Mouse (Mus musculus) cerebellum, postnatal 4 days (tissue): ENCODE measurements around the gene Slc15a3.
A peak's percentile ranks its signal among the peaks of the same experiment; 100 is the strongest.

Experiments
- DNase-seq, 2 experiments: peaks; one replicate each; pipeline ENCODE4 v3.0.0; 2022; ENCODE audit warnings: low spot score in 2 of 2, mixed read lengths in 1 of 2

Gene Slc15a3

DNA sequence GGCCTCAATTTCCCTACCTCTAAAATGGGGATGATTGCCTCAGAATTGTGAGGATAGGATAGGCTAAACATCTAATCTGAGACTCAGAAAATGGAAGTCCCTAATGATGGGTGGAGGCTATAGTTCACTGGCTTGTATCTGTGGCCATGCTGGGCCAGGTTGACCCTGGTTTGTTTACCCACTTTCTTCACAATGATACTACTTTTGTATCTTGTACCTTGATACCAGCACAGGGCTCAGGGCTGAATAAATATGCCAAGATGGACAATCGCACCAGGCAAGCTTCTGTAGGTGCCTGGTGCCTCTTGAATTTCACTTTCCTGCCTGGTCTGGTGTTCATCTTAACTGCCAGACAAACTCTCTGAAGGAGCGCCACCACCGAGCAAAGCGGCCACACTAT lies 17.0 kb upstream of the Slc15a3 start:
- DNase-seq, result no peak

DNA sequence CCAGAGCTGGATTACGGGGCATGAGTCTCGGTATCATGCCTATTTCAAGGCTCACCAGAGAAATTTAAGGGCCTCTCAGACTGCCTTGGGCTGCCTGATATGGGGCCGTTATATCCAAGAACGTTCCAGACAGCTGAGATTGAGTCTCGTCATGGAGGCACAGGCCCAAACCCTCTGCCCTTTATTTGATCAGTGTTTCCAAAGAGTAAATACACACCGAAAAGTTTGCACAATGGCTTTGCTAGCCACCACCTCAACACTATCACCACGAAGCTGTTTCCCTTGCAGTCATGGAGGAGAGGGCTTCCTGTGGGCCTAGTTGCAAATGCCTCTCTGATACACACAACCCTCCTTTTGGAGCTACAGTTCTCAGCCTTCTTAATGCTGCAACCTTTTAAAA lies 15.5 kb upstream of the Slc15a3 start:
- no peak for DNase-seq

DNA sequence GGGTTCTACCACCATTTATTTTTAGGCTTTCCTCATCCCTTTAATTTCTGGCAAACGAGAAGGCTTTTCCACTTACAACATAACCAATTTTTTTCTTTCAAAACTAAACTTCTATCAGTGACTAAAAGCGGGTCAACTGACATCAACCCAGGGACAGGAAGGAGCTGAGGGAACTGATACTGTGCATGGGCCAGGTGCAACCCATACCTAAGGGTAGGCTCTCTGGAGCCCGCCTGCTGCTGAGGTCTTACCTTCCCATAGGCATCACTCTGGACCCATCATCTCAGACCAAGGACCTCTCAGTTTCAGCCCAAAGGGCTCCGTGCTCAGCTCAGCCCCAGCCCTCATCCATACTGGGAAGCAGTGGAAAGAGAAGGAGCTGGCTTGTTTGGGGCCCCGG lies 11.2 kb upstream of the Slc15a3 start:
- no peak for DNase-seq

DNA sequence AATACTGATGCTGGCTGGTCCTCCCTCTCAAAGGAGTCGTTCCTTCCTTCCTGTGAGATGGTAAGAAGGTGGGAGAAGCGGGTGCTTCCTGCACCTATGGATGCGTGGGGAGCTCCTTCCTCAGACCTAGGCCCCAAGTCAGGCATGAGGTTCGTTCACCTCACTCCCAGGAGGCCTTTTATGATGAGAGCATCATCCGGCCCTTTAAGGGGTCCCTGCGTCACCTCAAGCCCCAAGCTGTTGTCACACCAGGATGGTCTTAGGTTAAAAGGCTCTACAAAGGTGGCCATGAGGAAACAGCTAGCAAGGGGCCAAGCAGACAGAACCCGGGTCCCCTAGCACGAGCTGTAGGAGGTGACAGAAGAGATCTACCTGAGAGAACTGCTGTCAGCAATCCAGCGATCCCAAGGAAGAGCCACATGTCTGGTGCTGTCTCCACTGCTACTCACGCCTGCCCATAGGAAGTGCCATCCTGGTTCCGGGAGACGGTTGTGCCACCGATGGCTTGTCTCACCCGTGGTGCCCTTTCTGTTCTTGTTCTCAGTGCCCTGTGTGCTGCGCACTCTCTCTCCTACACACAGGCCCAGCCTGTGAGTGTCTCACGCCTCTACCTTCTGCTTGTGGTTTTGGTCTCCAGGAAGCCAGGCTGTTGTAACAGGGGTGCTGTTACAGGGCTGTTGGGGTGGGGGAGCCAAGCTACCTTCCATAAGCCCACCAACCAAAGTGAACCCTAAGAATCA lies 9.9 kb upstream of the Slc15a3 start, which contains the start of gene Cd6:
Gene Cd6 (minus strand): TSS at position 623 of the 740 bp plus-strand sequence.
- no peak for DNase-seq

DNA sequence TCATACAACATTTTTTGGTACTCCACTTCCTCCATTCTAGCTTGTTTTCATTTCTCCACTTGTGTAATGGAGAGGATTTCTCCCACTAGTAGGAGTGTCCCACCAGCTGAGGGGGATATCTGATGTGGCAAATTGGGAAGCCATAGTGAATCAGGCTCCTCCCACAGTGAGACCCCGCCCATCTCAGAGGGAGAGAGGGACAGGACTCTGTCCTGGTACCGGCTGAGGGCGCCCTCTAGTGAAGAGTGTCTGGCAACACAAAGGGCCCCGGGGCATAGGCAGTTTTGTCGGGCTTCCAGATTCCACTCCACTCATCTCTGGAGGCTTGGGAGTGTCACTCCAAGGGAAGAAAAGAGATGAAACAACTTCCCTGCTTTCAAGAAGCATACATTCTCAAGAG lies 8.1 kb upstream of the Slc15a3 start:
- DNase-seq, result peak; percentile 50 to 77

DNA sequence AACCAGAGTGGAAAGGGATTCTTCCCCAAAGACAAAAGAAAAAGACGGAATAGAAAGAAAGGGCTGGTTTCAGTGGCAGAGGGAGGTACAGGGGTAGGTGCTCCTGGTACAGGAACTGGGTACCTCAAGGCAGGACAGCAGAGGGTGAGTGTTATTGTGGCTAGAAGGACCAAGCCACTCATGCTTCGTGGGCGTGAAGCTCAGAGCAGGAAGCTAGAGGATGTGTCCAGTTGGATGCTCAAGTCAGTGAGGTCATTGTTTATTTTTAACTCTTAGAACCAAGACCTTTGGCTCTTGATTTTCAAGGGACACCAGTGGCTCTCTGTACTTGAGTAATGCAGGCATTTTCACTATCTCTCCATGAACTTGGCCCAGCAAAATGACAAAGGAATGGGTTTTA lies 7.5 kb upstream of the Slc15a3 start:
- DNase-seq, result no peak

DNA sequence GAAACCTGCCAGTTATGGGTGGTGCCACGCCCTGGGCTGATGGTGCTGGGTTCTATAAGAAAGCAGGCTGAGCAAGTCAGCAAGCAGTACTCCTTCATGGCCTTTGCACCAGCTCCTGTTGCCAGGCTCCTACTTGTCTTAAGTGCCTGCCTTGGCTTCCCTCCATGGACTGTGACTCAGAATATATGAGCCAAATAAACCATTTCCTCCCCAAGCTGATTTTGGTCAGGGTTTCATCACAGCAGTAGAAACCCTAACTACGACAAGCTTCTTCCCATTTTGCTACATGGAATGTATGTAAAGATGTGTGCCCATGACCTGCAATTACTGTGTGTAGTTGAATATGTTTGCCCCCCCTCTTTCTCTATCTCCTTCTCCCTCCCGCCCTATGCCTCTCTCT lies 5.9 kb upstream of the Slc15a3 start:
- DNase-seq, result no peak

DNA sequence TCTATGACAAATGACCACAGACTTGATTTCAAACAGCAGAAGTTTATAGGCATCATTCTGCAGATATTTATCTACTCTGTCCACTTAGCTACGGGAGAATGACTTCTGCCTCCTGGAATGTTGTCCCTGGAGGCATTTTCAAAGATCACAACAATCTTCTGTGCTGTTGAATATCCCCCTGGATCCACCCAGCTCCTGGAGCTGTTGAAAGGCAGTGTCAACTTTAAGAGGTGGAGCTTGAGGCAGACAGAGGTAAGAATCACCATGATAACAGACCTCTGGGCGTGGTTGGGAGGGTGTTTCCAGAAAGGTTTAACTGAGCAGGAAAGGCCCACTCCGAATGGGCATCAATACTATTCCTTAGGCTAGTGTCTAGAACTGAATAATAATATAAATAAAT lies 3.9 kb upstream of the Slc15a3 start:
- DNase-seq, result no peak

DNA sequence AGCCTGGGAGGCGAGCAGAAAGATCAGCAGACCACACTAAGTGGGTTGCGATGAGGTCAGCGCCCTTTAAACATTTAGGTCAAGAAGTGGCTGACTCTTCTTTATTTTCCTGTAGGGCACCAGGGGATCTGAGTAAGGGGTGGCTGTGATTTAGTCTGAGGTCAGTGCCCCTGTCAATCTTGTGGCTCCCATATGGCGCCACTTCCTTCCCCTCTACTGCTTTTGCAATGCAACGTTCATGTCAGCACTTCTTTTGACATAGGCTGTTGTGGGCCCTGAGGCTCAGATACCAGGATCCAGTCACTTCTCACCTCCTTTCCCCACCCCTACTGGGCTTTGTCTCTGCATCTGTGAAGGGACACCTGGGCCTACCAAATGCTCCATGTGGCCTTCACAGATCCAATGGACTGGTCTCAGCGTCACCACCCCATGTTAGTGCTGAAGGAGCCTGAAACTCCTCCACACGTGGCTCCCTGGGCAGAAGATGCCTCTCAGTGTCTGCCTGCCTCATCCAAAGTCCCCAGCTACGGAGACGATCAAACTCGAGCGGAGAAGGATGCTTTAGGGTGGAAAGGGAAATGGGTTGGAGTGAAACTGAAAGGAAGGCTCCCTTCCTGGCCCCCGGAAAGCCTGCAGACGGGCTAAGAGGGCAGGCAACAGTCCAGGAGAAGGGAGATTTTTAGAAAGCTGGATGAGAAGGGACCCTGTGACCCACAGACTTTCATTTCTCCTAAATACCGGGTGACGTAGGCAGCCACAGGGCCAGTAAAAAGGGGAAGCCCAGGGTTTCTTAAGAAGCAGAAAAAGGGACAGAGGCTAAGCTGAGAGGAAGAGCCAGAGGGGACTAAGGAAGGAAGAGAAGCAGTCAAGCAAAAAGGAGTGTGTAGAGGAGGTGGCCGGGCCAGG lies 2.4 kb downstream of the Slc15a3 start:
- DNase-seq, result no peak

DNA sequence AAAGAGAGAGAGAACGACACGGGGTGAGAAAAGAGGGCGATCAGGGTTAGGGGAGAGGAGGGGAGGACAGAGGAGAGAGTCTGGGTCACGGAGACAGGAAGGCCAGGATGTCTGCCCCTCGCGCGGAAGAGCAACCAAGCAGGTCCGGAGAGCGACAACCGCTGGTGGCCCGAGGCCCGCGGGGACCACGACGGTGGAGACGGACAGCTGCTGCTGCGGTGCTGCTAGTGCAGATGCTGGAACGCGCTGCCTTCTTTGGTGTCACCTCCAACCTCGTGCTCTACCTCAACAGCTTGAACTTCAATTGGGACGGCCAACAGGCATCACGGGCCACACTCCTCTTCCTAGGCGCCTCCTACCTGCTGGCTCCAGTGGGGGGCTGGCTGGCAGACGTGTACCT lies 3.4 kb downstream of the Slc15a3 start:
- DNase-seq, result no peak

DNA sequence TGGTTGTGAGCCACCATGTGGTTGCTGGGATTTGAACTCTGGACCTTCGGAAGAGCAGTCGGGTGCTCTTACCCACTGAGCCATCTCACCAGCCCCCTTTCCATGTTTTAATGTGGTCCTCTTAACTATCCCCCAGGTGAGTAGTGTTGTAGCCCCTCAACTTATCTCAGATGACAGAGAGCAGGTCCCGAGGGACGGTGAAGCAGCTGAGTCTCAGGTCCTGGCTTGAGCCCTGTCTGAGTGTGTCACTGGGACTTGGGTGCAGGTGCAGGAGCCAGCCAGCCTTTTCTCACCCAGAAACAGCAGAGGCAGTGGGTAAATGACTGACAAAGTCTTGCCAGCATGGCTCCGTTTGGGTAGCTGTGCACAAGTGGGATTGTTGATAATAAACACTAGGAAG lies 4.7 kb downstream of the Slc15a3 start:
- no peak for DNase-seq

DNA sequence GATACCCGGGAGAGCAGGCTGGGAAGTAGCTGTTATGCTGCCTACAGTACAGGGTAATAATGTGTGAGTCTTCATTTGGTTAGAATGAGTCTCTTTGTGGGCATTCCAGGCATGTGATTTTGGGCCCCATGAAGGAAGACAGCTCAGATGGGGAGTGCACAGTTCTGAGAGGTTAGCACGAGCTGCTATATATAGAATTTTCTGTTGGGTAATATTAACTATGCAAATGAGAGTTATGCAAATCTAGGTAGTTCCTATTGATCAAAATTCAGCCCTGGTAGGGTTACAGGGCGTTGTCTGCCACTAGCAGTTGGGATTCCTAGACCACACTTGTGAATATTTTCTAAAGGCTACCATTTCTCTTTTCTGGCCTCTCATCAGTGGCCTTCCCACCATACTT lies 5.9 kb downstream of the Slc15a3 start:
- no peak for DNase-seq

DNA sequence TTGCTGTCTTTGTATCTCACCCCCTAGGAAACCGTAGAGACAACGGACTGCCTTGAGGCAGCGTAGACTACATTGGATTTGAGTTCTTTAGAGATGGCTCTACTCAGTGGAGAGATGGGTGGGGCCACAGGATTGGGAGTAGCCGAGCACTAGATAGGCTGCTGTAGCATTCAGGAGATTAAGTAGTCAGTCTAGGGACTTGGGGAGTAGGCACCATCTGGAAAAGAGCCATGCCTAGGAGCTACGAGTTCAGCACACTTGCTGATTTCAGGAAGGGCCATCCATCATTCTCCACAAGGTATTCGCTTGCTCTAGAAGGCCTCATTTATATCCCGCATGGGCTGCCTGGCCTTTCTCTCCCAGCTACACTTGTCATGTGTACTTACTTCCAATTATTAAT lies 6.6 kb downstream of the Slc15a3 start:
- peak in 1 of 2 experiments; percentile 1 for DNase-seq

DNA sequence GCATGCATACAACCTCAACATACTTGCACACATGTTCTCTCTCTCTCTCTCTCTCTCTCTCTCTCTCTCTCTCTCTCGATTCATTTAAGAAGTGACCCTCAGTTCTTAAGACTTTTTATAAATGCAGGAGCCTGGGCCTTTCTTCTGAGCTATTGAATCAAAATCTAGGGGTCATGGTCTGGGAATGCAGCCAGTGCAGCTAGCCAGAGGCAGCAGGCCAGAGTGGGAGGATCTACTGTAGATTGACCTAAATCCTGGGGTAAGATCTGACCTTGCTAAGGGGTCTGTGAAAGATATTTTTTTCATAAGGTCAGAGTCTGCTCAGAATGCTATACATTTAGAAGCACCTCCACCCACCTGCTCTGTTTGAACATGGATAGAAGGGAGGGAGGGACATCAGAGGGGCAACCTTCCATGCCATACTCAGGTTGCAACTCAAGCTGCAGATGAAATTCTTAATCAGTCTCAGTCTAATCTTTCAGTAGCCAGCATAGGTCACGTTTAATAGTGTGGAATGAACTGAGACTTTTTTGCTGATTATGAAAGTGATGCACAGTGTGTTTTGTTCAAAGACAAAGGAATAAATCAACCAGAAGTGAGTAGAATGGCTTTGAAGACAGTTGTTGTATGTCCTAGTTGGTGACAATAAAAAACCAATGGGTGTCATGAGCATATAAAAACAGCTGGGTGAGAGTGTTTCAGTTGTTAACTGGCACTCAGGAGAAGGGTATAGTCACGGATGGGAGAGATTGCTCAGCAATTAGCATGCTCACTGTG lies 8.0 kb downstream of the Slc15a3 start:
- peak in 1 of 2 experiments; percentile 35 for DNase-seq

DNA sequence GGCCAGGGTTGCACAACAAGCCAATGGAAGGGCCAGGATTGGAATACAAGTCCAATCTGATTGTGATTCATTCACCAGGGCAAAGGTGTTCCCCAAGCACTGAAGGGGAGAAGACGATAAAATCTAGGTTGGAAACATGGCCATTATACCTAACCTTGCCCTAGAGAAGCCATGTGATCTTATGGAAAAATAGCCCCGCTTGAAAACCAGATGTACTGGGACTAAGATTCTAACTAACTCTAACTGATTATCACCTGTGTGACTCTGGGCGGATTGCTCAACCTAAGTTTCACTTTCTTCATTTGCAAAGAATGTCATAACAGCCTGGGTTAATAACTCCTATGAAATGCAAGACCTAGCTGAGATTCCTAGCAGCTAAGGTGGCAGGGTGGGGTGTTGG lies 15.9 kb downstream of the Slc15a3 start:
- DNase-seq, result peak in 1 of 2 experiments; percentile 0

DNA sequence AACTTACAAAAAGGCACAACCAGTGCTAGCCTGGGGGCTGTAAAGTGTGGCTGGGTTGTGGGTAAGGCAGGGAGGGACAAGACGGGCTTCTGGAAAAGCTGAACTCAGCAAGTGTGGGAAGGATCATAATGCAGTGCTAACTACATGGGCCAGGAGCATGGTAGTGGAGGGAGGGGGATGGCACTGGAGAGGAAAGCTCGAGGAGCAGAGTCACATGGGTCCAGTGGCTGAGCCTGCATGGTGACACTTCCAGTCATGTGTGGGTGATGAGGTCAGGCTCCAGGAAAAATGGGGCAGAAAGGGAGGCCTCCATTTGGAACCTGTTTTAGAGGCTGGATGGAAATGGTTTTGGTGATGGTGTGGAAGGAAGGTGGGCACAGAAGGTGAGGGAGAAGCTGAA lies 17.0 kb downstream of the Slc15a3 start:
- peak in 1 of 2 experiments; percentile 1 for DNase-seq

DNA sequence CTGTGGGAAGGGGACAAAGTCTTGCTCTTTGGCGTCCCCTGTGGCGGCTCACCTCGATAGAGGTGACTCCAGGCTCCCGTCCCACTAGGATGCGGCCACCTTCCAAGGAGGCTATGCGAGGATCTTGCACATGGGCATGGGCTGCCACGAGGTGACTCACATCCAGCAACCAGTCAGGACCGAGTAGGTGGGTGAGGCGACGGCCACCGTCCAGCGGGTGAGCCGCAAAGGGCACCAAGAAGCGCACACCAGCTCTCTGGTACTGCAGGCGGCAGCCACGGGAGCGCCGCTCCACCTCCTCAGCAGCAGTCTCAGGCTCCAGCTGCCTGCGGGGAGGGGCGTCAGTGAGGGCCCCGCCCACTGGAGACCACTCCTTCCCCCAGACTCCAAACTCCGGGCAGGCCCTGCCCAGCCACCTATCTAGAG lies 20.6 kb downstream of the Slc15a3 start:
- peak in 1 of 2 experiments; percentile 4 for DNase-seq

DNA sequence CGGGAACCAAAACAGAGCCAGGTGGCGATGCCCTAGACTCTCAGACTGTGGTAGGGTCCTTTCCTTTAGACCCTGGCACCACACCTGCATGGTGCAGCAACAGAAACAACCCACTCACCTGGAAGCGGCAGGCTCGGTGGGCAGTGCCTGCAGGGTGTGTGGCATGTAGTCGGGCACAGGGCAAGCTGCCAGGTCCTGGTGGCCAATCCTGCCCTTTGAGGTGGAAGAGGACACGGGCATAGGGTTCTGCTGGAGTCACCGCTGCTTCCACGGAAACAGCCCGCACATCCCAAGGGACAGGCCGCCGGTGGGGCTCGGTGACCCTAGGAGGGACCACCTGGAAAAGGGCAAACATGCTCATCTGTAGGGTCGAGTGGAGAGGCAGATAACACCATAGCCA lies 26.8 kb downstream of the Slc15a3 start:
- peak in 1 of 2 experiments; percentile 6 for DNase-seq

DNA sequence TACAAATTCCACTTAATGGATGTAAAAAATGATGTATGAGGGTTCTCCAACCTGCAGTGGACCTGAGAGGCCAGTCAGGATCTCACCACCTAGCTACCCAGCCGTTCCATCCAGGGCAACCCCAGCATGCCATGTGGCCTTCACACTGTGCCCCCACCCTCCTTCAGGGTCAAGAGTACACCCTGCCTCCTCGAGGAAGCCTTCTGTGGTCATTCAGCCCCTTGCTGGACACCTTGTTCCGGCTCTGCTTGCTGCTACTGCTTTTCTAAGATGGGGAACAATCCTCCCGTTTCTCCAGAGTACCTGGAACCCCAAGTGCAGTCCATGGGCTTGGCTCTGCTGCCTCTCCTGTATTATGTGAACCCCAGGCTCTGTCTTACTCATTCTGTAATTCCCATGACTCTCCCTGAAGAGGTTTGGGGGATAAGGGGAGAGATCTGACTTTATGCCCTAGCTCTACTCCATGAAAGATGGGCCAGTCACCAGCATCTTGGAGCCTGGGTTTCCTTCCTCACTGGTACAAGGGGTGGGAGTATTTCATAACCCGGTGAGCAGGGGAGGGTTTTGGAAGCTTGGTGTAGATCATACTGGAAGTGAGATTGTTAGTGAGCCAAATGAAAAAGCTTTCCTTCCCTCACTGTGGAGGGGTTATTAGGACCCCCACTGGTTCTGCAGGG lies 28.6 kb downstream of the Slc15a3 start:
- DNase-seq, result no peak

DNA sequence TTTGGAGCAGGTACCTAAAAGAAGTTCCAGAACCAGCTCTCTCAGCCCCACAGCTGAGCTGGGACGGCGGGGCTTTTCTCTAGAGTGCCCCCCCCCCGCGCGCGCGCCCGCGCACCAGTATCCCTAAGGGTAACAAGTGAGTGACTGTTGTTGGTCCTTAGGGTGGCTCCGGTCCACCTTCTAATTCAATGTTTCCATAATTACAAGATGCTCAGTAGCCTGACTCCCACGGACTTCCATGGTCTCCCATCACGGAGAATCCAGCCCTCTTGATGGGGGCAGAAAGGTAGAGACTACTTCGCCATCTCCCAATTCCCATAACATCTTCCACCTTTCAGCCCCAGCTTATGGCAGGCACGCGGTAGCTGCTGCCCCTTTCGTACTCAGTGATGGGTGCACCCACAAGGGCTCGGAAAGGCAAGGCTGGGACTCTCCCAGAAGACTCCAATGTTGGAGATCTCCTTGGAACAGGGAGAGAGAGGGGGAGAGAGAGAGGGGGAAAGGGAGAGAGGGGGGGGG lies 29.2 kb downstream of the Slc15a3 start:
- DNase-seq, result no peak

DNA sequence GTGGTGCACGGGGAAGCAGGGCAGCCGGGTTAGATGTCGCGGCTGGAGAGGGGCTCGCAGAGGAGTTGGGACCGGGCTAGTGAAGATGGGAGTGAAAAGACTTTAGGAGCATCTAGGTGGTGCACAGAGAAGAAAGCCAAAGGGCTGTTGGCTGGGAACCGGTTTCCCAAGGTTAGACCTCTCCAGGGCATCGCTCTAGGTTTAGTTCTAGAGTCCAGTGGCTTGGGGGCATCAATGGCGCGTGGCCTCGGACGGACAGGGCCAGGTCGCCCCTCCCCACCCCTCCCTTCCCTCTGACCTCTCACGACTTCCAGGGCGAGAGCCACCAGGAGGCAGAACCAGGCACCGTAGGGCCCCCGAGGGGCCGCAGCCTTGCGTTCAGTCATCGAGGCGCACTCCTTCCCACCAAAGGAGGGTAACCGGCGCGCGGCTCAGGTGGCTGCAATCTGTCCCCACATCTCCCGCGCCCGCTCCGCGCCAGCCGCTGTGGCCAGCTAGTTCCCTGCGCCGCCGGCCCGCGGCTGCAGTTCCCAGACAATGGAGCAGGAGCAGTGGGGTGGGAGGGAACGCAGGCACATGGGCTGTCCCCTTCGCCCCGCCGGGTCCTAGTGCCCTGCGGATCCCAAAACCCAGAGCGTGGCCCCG lies 29.8 kb downstream of the Slc15a3 start:
- peak; percentile 61 to 84 for DNase-seq
